Mouse (Mus musculus): ENCODE measurements around the gene Prkca.

Gene Prkca

GRCm38 (mm10) chr11:108294305-108294813 is 49.4 kb downstream of the Prkca start:
- DNase-seq = no peak

GRCm38 (mm10) chr11:108293843-108294242 is 49.9 kb downstream of the Prkca start:
- no peak for DNase-seq

GRCm38 (mm10) chr11:108289192-108289591 is 54.5 kb downstream of the Prkca start:
- no peak for DNase-seq

- DNase-seq = peak; percentile 57 to 72
Measured at GRCm38 (mm10) chr11:108287321-108287720, 56.4 kb downstream of the Prkca start.

GRCm38 (mm10) chr11:108285046-108285445 is 58.7 kb downstream of the Prkca start:
- DNase-seq = peak in 1 of 2 experiments; percentile 1

- no peak for DNase-seq
Measured at GRCm38 (mm10) chr11:108282850-108283459, 60.8 kb downstream of the Prkca start.

- DNase-seq = peak; percentile 35 to 45
Measured at GRCm38 (mm10) chr11:108279748-108280373, 63.9 kb downstream of the Prkca start.

- peak in 1 of 2 experiments; percentile 57 for DNase-seq
Measured at GRCm38 (mm10) chr11:108277096-108277495, 66.6 kb downstream of the Prkca start.

- DNase-seq = no peak
Measured at GRCm38 (mm10) chr11:108276148-108276547, 67.6 kb downstream of the Prkca start.

GRCm38 (mm10) chr11:108274046-108274445 is 69.7 kb downstream of the Prkca start:
- peak; percentile 55 to 76 for DNase-seq

GRCm38 (mm10) chr11:108273415-108273965 is 70.2 kb downstream of the Prkca start:
- DNase-seq = no peak

- DNase-seq = no peak
Measured at GRCm38 (mm10) chr11:108272601-108273414, 70.9 kb downstream of the Prkca start.

- DNase-seq = no peak
Measured at GRCm38 (mm10) chr11:108271305-108271704, 72.4 kb downstream of the Prkca start.

- DNase-seq = no peak
Measured at GRCm38 (mm10) chr11:108269516-108269915, 74.2 kb downstream of the Prkca start.

GRCm38 (mm10) chr11:108268421-108269322 is 75.1 kb downstream of the Prkca start:
- DNase-seq = no peak

- DNase-seq = no peak
Measured at GRCm38 (mm10) chr11:108267825-108268224, 75.9 kb downstream of the Prkca start.

- peak in 1 of 2 experiments; percentile 30 for DNase-seq
Measured at GRCm38 (mm10) chr11:108267066-108267465, 76.7 kb downstream of the Prkca start.

- no peak for DNase-seq
Measured at GRCm38 (mm10) chr11:108263868-108264267, 79.9 kb downstream of the Prkca start.

- DNase-seq = no peak
Measured at GRCm38 (mm10) chr11:108263406-108263805, 80.3 kb downstream of the Prkca start.

GRCm38 (mm10) chr11:108261751-108262160 is 82.0 kb downstream of the Prkca start:
- DNase-seq = no peak

GRCm38 (mm10) chr11:108260775-108261517 is 82.8 kb downstream of the Prkca start:
- DNase-seq = no peak

All from cerebellum, postnatal 10 days (tissue).